Mouse (Mus musculus) MEL (cell line): Measurements from ENCODE around the gene Mfsd4b3. TPM values are rescaled to one million over a fixed set of nuclear protein-coding genes. Genes with fewer than 3 reads are reported as not detected.

ENCODE experiments used
- DNase-seq: peaks from one replicate; pipeline ENCODE4 v3.0.0; 2011; ENCODE audit warnings: low read depth, low spot score
- H3K27ac ChIP-seq: 2 replicates; pipeline ENCODE4 v1.5.1; 2012; ENCODE audit warnings: low read depth, mild to moderate bottlenecking, control low read depth, low read length, moderate library complexity; ENCODE audit not compliant: control insufficient read depth
- H3K27me3 ChIP-seq, 2 experiments: fragments of 150-350 bp in 1 of 2; sonication (generic) in 1 of 2; 2 replicates each; pipeline ENCODE4 v1.6.1; 2012; ENCODE audit warnings: low read length in 2 of 2, mild to moderate bottlenecking in 2 of 2, improper control_type of control experiment in 1 of 2, moderate library complexity in 1 of 2; ENCODE audit not compliant: insufficient read depth in 2 of 2, control insufficient read depth in 1 of 2
- H3K36me3 ChIP-seq, 2 experiments: 2 replicates each; pipeline ENCODE4 v1.6.1; 2012 to 2014; ENCODE audit warnings: low read length in 2 of 2, improper control_type of control experiment in 1 of 2, inconsistent platforms in 1 of 2, mild to moderate bottlenecking in 1 of 2; ENCODE audit not compliant: insufficient read depth in 2 of 2, control insufficient read depth in 1 of 2
- H3K4me1 ChIP-seq, 2 experiments: fragments of 150-350 bp in 1 of 2; sonication (generic) in 1 of 2; 2 replicates each; pipeline ENCODE4 v1.6.1; 2012; ENCODE audit warnings: low read length in 2 of 2, improper control_type of control experiment in 1 of 2, mild to moderate bottlenecking in 1 of 2; ENCODE audit not compliant: insufficient read depth in 2 of 2, control insufficient read depth in 1 of 2
- H3K4me3 ChIP-seq, 2 experiments: fragments of 150-350 bp in 1 of 2; sonication (generic) in 1 of 2; 2 replicates each; pipeline ENCODE4 v1.5.1; 2012; ENCODE audit warnings: low read depth in 2 of 2, low read length in 2 of 2, mild to moderate bottlenecking in 2 of 2, moderate library complexity in 2 of 2, control low read depth in 1 of 2, improper control_type of control experiment in 1 of 2; ENCODE audit not compliant: control insufficient read depth in 1 of 2, insufficient read depth in 1 of 2
- H3K79me2 ChIP-seq: 2 replicates; pipeline ENCODE4 v1.6.1; 2012; ENCODE audit warnings: mild to moderate bottlenecking, low read length, moderate library complexity; ENCODE audit not compliant: control insufficient read depth, poor library complexity, insufficient read depth
- H3K9ac ChIP-seq: 2 replicates; pipeline ENCODE4 v1.6.1; 2012; ENCODE audit warnings: low read depth, mild to moderate bottlenecking, control low read depth, low read length, moderate library complexity; ENCODE audit not compliant: control insufficient read depth, poor library complexity, severe bottlenecking
- H3K9me3 ChIP-seq: fragments of 150-350 bp; sonication (generic); replicated peaks from 2 replicates; pipeline ENCODE4 v1.6.1; 2012; ENCODE audit warnings: mild to moderate bottlenecking, low read length, improper control_type of control experiment, moderate library complexity; ENCODE audit not compliant: insufficient read depth
- BHLHE40 ChIP-seq: IDR thresholded peaks from 2 replicates; pipeline ENCODE4 v1.6.1; 2012; ENCODE audit warnings: low read depth, mild to moderate bottlenecking, inconsistent platforms, low read length, improper control_type of control experiment, borderline replicate concordance
- CTCF ChIP-seq, 3 experiments: IDR thresholded peaks in 2 of 3; conservative IDR thresholded peaks in 1 of 3; 2 replicates each; pipeline ENCODE4 v1.5.1; 2011 to 2012; ENCODE audit warnings: low read length in 3 of 3, low read depth in 2 of 3, mild to moderate bottlenecking in 2 of 3, improper control_type of control experiment in 1 of 3, inconsistent platforms in 1 of 3, mixed read lengths in 1 of 3, moderate library complexity in 1 of 3; ENCODE audit not compliant: control insufficient read depth in 1 of 3, insufficient read depth in 1 of 3, poor library complexity in 1 of 3, severe bottlenecking in 1 of 3
- EP300 ChIP-seq, 2 experiments: IDR thresholded peaks; 2 replicates each; pipeline ENCODE4 v1.6.1; 2011; ENCODE audit warnings: improper control_type of control experiment in 2 of 2, low read length in 2 of 2, low read depth in 1 of 2, mild to moderate bottlenecking in 1 of 2
- HCFC1 ChIP-seq: IDR thresholded peaks from 2 replicates; pipeline ENCODE4 v1.6.1; 2012; ENCODE audit warnings: low read depth, mild to moderate bottlenecking, inconsistent platforms, low read length, improper control_type of control experiment, moderate library complexity
- JUND ChIP-seq: IDR thresholded peaks from 2 replicates; pipeline ENCODE4 v1.6.1; 2011; ENCODE audit warnings: low read depth, mild to moderate bottlenecking, improper control_type of control experiment, low read length
- KAT2A ChIP-seq: conservative IDR thresholded peaks from 2 replicates; pipeline ENCODE4 v1.6.1; 2012; ENCODE audit warnings: low read depth, low read length, improper control_type of control experiment, inconsistent platforms
- MYC ChIP-seq: IDR thresholded peaks from 2 replicates; pipeline ENCODE4 v1.6.1; 2011; ENCODE audit warnings: low read depth, mild to moderate bottlenecking, low read length, improper control_type of control experiment, moderate library complexity
- NRF1 ChIP-seq: IDR thresholded peaks from 2 replicates; pipeline ENCODE4 v1.6.1; 2014; ENCODE audit warnings: low read depth, mild to moderate bottlenecking, inconsistent platforms, low read length, improper control_type of control experiment, moderate library complexity; ENCODE audit not compliant: poor library complexity, insufficient read depth, severe bottlenecking
- POLR2AphosphoS2 ChIP-seq: IDR thresholded peaks from 2 replicates; pipeline ENCODE4 v1.6.1; 2011; ENCODE audit warnings: low read length, improper control_type of control experiment
- RAD21 ChIP-seq: IDR thresholded peaks from 2 replicates; pipeline ENCODE4 v1.6.1; 2011; ENCODE audit warnings: mild to moderate bottlenecking, low read depth, low read length, improper control_type of control experiment
- SIN3A ChIP-seq: IDR thresholded peaks from 2 replicates; pipeline ENCODE4 v1.6.1; 2012; ENCODE audit warnings: low read length, improper control_type of control experiment, inconsistent platforms
- SMC3 ChIP-seq: IDR thresholded peaks from 2 replicates; pipeline ENCODE4 v1.6.1; 2011; ENCODE audit warnings: low read depth, low read length, improper control_type of control experiment
- UBTF ChIP-seq: IDR thresholded peaks from 2 replicates; pipeline ENCODE4 v1.6.1; 2012; ENCODE audit warnings: low read depth, mild to moderate bottlenecking, inconsistent platforms, low read length, improper control_type of control experiment, moderate library complexity, borderline replicate concordance; ENCODE audit not compliant: insufficient read depth
- USF2 ChIP-seq, 2 experiments: IDR thresholded peaks; 2 replicates each; pipeline ENCODE4 v1.6.1; 2011 to 2012; ENCODE audit warnings: improper control_type of control experiment in 2 of 2, low read length in 2 of 2, borderline replicate concordance in 1 of 2, inconsistent platforms in 1 of 2, low read depth in 1 of 2, mild to moderate bottlenecking in 1 of 2; ENCODE audit not compliant: insufficient read depth in 1 of 2
- ZC3H11A ChIP-seq: IDR thresholded peaks from 2 replicates; pipeline ENCODE4 v1.6.1; 2012; ENCODE audit warnings: low read depth, mild to moderate bottlenecking, inconsistent platforms, low read length, improper control_type of control experiment
- polyA plus RNA-seq, 2 experiments: library from polyadenylated mRNA; stranded (reverse) in 1 of 2; unstranded in 1 of 2; fragments of >175 nt in 1 of 2; fragments of >200 nt in 1 of 2; gene quantifications; 2 replicates each; pipeline versions ENCODE4 v1.2.1 to v1.2.4; 2012; ENCODE audit warnings: low replicate concordance in 2 of 2, low read depth in 1 of 2; ENCODE audit not compliant: insufficient read length in 2 of 2, insufficient read depth in 1 of 2, missing spikeins in 1 of 2
- total RNA-seq: library from RNA; depleted of rRNA; stranded (reverse); fragments of 300-350 nt; gene quantifications from 2 replicates; pipeline ENCODE4 v1.2.3, GENCODE M21; 2012

Gene Mfsd4b3
- total and polyA plus RNA-seq, 3 experiments, result not detected

DNA sequence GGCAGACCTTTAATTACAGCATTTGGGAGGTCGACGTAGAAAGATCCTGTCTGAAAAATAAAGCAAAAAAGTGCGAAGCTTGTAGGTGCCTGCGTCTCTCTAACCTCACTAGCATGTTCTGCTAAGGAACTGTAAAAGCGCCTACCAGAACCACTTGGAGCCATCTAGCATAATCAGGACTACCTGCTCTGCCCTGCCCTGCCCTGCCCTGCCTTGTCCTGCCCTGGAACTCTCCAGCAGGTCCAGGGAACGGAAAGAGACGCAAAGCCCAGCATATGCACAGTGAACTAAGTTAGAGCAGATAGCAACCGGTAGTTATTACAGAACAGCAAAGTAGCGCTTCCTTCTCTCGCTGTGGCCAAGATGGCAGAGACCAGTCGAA is 479 bp upstream of the Mfsd4b3 start (continued):
- no peak for TF ChIP-seq UBTF
- TF ChIP-seq, all 39 proteins: peak for 0

DNA sequence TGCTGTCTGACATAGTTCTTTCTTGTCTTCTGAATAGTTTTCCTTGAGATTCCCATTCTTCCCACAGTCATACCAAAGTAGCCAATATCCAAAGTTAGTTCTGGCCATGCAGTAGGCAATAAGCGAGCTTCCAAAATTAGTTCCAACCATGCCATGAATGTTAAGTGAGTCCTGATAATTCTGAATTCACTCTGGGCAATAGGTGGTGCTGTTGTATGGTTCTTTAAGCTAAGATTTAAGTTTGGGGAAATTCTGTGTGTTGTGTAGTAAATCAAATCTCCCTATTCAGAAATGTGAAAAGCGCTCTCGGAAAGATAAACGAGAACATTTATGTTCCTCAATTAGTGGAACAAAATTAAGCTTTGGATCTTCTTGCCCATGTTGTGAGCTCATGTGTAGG is 1.7 kb downstream of the Mfsd4b3 start:
- TF ChIP-seq RAD21 (peak; percentile 83), NRF1 (no peak), HCFC1 (no peak), SMC3 (peak; percentile 70), USF2 (IDR thresholded peaks at IDR 0.05; ENCODE audit: borderline replicate concordance in 1 of 2, insufficient read depth in 1 of 2, low read depth in 1 of 2, low read length in 2 of 2) (no peak), ZC3H11A (peak; percentile 58; the same call in 1 of the 2 replicates), BHLHE40 (no peak), MYC (no peak), CTCF (IDR thresholded peaks at IDR 0.05 in 2 of 3, conservative IDR thresholded peaks at IDR 0.05 in 1 of 3; ENCODE audit: control insufficient read depth in 1 of 3, insufficient read depth in 1 of 3, low read depth in 2 of 3, low read length in 3 of 3, poor library complexity in 1 of 3, severe bottlenecking in 1 of 3) (peak in 2 of 3 experiments; percentile 20 to 78; a peak in 2 of 6 replicates), EP300 (IDR thresholded peaks at IDR 0.05; ENCODE audit: low read depth in 1 of 2, low read length in 2 of 2) (no peak)
- H3K79me2 ChIP-seq, result no peaks in the 10 kb centered on the region
- H3K27me3 ChIP-seq, result no peaks in the 10 kb centered on the region; a peak in 1 of 4 replicates
- no peak overlapping the region for H3K27ac ChIP-seq
- no peak overlapping the region for H3K9ac ChIP-seq
- DNase-seq, result peak; percentile 54
- H3K36me3 ChIP-seq, result peaks cover 0 to 5% of the 10 kb centered on the region in 2 experiments; a peak in 2 of 4 replicates
- H3K4me1 ChIP-seq, result peaks cover 0 to 6% of the 10 kb centered on the region in 2 experiments; a peak in 2 of 4 replicates
- H3K9me3 ChIP-seq, result no peaks in the 10 kb centered on the region
- no peak overlapping the region for H3K4me3 ChIP-seq

GRCm38 (mm10) chr10:39956340-39956878 is 3.5 kb downstream of the Mfsd4b3 start:
- no peaks in the 10 kb centered on the region for H3K79me2 ChIP-seq
- DNase-seq, result peak; percentile 53
- TF ChIP-seq UBTF, result no peak
- TF ChIP-seq KAT2A, result no peak
- TF ChIP-seq POLR2AphosphoS2, result no peak
- TF ChIP-seq USF2 (IDR thresholded peaks at IDR 0.05; ENCODE audit: borderline replicate concordance in 1 of 2, insufficient read depth in 1 of 2, low read depth in 1 of 2, low read length in 2 of 2), result no peak
- peak; percentile 52 for TF ChIP-seq RAD21
- peak in 2 of 3 experiments; percentile 18 to 54; a peak in 3 of 6 replicates for TF ChIP-seq CTCF (IDR thresholded peaks at IDR 0.05 in 2 of 3, conservative IDR thresholded peaks at IDR 0.05 in 1 of 3; ENCODE audit: control insufficient read depth in 1 of 3, insufficient read depth in 1 of 3, low read depth in 2 of 3, low read length in 3 of 3, poor library complexity in 1 of 3, severe bottlenecking in 1 of 3)
- TF ChIP-seq JUND, result no peak
- no peak for TF ChIP-seq SIN3A
- TF ChIP-seq ZC3H11A, result peak; percentile 33; the same call in 1 of the 2 replicates
- TF ChIP-seq SMC3, result peak; percentile 59
- no peak overlapping the region for H3K27ac ChIP-seq
- no peaks in the 10 kb centered on the region for H3K4me1 ChIP-seq
- H3K4me3 ChIP-seq, result no peak overlapping the region
- H3K9ac ChIP-seq, result no peak overlapping the region
- H3K27me3 ChIP-seq, result no peaks in the 10 kb centered on the region; a peak in 1 of 4 replicates
- H3K36me3 ChIP-seq, result no peaks in the 10 kb centered on the region
- no peaks in the 10 kb centered on the region for H3K9me3 ChIP-seq
